Mouse (Mus musculus) cortical plate, adult 2 months (tissue): ENCODE data around the gene Gcfc2.

Experiments
- CTCF ChIP-seq: fragments of 200-500 bp; IDR thresholded peaks from 2 replicates; pipeline ENCODE4 v1.5.1; 2011; ENCODE audit warnings: mild to moderate bottlenecking, control low read depth, low read length; ENCODE audit not compliant: insufficient read depth; ENCODE audit errors: extremely low read depth
- POLR2A ChIP-seq: fragments of 200-500 bp; IDR thresholded peaks from 2 replicates; pipeline ENCODE4 v1.6.1; 2011; ENCODE audit warnings: mild to moderate bottlenecking, low read length, control low read depth; ENCODE audit not compliant: insufficient read depth; ENCODE audit errors: extremely low read depth

- TF ChIP-seq POLR2A, result no peak
- TF ChIP-seq CTCF, result no peak
Observed at GRCm38 (mm10) chr6:81933281-81933680, 9.8 kb downstream of the Gcfc2 start.
